Mouse (Mus musculus) retina, embryonic 14.5 days (tissue): ENCODE data around the gene Sgms1.
A peak's percentile ranks its signal among the peaks of the same experiment; 100 is the strongest.

ENCODE experiments used
- DNase-seq: peaks from one replicate; pipeline ENCODE4 v3.0.0-alpha.2; 2015; ENCODE audit warnings: low spot score

The Sgms1 gene

DNA sequence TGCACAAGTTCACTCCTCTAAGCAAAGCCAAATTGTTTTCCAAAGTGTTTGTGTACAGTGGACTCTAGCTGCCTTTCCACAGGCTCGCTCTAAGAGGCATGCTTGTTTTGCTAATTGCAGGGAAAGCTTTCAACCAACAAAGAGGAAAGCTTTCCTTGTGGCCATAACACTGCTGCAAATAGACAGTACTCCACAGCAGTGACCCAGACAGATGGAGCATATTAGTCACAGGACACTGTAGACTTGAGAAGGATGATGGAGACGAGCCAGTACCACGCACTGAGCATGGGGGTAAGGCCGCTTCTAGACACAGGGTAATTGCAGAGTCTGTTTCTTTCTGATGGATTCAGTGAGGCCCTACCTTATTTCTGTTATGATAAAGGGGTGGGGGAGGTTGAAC, 33.3 kb downstream of the Sgms1 start:
- DNase-seq: no peak

DNA sequence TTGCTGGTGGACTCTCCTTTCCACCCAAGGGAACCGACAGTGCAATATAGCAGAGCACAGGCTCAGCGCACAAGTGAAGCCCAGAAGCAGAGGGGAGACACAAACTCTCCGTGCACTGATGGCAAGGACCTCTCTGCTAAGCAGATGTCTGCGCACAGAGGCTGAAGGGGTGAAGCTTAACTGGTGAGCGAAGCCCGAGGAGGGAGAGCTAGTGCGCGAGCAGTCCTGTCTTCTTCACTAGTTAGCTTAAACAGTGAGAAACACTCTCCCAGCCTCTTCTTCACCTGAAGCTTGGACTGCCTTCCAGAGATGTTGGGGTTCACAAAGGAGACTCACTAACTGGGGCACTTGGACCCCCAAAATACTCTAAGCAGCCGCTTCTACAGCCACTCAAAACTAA, 36.1 kb downstream of the Sgms1 start:
- DNase-seq: no peak

DNA sequence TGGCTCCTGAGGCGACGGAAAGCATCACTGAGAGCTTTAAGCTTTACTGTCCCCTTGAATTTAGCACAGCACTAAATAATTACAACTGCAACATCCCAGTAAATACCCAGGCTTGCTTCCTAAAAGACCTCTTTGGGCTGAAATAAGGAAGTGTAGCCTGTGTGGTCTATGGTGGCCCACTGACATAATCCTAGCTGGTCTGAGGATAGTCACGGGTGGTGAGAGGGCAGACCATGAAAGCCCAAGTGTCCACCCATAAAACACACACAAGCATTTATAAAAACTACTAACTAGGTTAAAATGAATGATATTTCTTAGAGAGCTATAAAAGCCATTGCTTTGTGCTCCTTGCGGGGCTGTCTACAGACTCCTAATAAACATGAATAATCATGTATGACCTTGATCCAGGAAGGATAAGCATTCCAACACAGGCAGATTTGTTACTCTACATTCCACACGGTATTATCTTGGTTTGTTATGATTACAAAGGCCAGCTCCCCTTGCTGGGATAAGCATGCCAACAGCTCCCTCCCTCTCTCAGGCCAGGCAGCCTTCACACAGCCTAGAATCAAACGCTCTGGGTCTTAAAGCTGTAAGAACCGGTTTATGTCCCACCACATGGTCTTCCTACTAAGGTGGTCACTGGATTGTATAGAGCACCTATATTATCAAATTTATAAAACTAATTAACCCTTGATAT, 40.4 kb downstream of the Sgms1 start:
- peak; percentile 25 for DNase-seq

DNA sequence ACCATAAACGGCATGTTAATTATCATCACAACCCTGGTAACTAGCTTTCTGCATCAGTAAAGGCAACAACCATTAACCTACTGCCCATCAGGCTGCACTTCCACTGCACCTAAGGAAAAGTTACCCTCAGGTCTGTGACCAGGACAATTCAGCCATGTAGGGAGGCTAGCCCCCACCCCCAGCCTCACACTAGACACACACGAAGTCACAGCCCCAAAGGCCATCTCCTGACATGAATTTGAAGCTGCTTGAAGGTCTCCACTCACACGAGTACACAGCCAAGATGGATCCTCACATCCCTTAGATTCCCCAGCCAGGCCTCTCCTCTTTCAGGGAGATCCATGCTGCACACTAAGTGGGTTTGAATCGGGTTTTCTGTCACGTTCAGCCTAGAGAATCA, 42.0 kb downstream of the Sgms1 start:
- DNase-seq: no peak

DNA sequence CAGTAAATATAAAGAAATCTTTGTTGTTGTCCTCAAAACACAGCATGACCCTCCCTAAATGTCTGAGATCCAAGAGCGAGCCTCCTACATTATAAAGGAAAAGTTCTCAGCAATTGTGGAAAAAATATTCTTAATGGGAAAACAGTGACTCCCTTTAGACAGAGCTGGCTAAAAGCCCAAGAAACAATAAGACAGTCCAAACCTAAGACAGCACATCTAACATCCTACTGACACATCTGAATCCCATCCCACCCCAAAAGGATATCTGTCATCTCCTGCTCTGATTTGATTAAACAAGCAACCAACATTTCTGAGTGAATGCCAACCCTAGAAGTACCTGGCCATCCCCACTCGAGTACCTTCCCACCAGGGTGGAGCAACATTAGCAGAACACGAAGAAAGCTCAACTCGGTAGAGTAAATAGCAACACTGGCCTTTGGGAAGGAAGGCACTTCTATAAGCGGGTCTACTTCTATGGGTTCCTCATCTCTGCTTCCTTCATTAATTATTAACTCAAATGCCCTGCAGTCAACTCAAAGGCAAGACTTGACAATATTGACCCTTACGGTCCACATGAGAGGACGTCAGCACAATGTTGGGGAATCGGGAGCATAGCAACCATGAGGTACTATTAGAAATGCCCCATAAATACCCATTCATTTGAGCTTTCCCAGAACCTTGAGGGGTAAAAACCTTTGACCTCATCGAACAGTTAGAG, 42.7 kb downstream of the Sgms1 start:
- DNase-seq: no peak

DNA sequence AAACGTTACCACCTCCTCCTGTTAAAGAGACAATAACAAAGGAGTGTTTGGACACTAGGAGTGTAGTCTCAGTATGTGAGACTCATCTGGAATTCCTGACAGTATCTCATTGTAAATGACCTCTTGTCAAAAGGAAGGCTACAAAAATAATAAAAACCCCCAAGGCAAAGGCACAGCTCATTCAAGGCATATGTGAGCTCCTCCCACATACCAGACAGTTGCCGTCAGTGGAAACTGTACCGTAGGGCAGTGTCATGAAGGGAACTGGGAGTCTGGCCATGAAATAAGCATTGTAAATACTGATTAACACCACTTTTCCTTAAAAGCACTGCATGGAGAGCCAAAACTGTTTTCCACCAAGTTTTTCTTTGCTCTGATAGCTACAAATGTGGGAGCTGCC, 43.3 kb downstream of the Sgms1 start:
- DNase-seq: no peak

DNA sequence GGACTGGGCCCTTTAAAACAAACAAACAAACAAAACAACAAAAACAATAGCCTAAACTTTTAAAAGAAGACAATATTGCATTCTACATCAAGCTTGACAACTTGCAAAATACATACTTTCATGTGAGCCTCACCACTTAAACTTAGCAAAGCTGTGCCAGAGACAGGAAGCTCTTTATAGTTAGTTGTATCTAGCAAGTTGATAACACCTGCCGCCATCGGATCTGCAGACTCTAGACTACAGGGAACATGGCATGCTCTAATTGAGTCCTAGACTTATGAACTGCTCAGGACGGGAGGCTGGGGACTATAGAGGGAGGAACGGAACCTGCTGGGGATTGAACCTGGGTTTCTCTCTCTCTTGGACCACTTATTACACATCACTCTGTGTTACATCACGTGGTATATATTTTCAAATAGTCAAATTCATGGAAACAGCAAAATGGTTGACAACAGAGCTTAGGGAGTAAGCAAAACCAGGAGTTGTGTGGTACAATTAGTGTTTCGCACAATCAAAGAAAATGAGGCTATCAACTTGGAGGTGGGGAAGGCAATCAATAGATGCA, 44.3 kb downstream of the Sgms1 start:
- DNase-seq: no peak

DNA sequence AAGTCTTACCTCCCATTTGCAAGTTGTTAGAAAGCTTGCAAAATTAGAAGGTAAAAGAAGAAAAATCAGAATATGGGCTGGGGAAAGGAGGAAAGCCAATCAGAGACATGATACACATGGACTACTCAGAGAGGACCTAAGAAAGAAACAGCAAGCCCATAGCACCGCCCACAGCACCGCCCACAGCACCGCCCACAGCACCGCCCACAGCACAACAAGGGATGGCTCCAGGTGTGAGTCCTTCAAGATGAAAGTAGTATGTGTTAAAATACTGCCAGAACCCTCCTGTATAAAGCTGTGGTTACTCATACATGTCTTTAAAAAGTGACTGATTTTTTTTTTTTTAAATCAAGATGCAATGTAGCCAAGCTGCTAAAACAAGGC, 44.8 kb downstream of the Sgms1 start:
- no peak for DNase-seq

DNA sequence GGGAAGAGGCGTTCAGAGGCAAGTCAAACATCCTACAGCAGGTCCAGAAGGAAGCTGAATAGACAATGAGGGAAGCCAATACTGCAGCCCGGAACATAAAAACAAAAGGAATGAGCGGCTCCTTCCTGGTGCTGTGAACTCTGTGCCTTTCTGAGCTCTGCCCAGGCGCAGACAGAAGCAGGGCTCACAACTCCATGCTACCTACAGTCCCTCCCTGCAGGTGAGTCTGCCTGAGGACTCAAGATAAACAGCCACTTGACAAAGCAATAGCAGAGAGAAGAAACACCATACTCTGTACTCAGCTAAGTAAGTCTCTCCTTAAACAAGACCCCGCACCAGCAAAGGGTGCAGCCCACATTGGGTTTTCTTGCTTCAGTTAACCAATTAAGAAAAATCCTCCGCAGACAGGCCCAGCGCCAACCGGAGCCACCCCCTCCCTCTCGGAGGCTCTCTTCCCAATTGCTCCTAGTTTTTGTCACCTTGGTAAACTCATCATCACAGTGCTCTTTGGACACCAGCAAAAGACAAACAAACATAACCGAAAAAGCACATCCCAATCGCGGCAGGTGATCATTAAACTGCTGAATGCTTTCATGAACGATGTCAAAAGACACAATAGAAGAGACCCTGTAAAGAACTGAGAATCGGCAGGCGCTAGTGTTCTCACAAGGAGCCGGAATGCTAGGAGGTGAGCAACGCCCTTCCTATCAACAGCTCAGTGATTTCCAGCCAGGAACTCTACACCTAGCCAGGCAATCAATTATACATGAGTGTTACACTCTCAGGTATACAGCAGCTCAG, 45.4 kb downstream of the Sgms1 start:
- DNase-seq: peak; percentile 35

DNA sequence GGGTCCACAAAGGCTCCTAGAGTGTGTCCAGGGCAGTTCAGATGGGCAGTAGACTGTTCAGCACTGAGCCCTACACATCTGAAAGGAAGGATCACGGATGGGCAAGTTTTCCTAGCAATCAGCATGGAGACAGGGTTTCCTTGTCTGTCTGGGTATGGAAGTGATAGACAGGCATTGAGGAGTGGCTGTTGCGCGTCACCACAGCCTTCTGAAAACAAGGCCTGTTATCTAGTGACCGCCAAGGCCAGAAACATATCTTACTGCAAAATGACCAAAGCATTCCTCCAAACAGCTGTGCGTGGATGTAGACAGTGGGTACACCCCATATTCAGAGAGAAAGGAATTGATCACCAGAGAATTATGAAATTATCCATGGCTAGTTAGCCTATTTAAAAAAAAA, 47.1 kb downstream of the Sgms1 start:
- DNase-seq: no peak

DNA sequence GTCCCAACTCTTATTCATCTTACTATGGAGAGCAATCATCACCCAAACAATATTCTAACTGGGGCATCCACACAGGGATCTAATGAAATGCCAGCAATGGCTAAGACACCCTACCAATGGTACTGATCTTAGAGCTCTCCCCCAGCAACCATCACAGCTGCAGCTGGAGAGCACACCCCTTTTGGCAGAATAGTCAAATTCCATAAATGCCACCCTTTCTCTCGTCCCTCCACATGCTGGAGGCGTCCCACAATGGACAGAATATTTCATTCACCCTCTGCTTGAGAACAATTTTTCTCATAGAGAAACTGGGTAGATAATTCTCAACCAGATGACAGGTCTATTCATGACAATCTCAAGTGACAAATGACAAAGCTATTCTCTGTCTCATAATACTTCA, 48.4 kb downstream of the Sgms1 start:
- DNase-seq: no peak

DNA sequence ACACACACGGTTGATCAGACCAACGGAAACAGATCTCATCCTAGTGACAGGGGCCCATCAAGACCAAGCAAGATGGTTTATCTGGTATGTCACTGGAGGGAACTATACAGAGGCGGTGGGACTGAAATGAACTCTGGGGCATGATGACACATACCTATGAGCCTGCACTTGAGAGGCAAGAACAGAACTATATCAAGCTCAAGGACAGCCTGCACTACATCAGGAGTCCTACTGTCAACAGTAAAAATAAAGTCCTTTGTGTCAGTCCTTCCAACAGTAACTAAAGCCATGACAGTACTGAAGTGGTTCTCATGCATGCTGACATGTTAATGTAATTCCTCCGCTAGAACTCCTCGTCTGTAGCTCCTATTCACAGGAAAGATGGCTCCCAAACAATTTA, 49.3 kb downstream of the Sgms1 start:
- DNase-seq: no peak

DNA sequence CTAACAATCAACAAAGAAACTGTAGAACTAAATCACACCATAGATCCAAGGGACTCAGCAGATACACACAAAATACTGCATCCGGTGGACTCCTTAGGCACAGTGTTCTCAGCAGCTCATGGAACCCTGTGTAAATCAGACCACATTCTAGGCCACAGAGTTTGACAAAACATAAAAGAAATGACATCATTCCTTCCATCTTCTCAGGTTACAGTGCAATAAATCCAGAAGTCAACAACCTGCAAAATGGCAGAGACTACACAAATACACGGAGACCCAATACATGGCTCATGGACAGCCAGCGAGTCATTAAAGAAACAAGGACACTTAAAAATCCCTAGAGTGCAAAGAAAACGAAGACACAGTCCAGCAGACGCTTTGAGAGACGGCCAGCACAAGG, 51.8 kb downstream of the Sgms1 start:
- DNase-seq: no peak

DNA sequence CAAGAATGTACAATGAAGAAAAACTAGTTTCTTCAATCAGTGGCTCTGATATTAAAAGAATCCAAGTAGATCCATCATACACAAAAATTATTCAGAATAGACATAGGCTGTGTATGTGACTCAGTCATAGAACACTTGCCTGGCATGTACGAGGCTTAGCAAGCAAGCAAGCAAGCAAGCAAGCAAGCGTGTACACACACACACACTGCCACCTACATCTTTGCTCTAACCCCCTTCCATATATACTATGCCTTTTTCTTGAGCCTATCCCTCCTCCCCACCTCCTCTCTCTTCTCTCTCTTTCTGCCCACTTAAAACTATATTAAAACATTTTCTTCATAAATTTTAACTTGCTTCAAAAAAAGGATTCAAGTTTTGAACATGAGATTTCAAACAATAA, 54.8 kb downstream of the Sgms1 start:
- no peak for DNase-seq

DNA sequence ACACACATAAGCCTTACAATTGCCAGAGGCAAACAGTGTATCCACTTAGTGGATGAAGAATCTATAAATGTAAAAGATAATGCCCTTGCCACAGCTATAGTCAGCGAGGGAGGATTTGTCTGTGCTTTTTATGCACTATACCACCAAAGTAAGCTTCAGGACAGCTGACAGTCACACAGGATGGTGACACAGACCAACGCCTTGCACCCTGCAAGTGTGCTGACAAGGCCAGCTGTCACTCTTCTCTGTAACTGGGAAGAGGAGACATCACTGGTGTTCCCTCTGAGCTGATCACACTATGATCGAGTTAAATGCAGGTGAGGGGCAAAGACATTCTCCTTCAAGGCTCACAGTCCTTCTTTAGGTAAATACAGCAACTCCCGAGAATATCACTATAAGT, 56.0 kb downstream of the Sgms1 start:
- DNase-seq: no peak

DNA sequence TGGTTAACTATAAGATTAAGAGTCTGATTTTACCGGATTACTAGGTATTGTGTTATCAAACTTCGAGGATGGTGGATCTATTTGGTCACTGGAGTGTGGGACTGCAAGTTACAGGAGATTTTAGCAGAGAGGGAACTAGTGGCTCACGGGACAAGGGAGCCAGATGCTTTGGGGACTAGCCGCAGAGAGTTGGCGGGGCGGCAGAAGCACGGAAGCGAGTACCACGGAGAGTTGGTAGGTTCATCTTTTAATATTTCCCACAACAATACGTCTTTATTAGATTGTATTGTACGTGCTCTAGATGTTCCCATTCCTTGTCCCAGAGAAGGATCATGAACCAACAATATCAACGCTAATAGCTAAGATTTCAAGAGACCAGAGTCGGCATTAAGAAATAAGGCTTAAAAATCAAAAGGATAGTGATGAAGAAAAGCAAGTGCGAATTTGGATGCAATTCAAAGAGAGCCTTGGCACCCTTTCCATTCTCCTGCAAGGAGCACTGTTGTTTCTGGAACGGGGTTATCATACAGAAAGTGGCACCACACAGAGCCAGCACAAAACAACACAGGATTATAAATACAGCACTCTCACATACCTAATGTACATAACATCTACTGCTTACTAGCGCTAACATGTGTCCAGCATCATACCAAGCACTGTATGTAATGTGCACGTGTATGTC, 56.6 kb downstream of the Sgms1 start:
- no peak for DNase-seq

DNA sequence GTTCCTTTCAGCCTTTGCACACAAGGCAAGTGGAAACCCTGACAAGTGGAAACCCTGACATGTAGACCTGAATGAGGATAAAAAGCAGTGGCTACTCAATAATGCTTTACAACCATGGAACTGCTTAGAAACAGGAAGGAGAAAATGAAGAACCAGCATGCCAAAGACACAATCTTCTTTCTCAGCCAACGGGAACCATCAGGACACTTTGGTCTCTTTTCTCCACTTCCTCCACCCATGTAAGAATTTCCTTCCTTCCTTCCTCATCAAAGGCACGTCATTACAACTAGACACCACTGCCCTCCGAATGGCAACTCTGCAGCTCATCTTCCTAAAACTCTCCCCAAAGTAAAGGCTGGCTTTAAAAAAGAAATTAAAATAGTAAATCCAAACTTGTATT, 59.3 kb downstream of the Sgms1 start:
- DNase-seq: no peak

DNA sequence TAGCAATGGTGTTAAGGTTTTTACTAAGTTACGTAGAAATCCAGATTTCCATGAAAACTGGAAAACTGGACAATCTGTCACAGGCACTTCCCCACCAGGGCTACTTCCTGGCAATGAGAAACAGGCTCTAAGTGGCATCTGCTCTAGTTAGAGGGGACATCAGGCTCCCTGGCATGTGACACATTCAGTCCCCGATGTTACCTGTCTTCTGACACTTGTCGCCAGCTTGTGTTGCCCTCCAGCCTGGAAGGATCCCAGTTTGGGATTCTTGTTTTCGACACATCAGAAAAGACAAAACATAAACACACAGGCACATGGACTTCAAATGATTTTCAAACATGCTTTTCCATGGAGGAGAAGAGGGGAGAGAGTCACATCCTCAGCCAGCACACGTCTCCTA, 60.0 kb downstream of the Sgms1 start:
- no peak for DNase-seq

DNA sequence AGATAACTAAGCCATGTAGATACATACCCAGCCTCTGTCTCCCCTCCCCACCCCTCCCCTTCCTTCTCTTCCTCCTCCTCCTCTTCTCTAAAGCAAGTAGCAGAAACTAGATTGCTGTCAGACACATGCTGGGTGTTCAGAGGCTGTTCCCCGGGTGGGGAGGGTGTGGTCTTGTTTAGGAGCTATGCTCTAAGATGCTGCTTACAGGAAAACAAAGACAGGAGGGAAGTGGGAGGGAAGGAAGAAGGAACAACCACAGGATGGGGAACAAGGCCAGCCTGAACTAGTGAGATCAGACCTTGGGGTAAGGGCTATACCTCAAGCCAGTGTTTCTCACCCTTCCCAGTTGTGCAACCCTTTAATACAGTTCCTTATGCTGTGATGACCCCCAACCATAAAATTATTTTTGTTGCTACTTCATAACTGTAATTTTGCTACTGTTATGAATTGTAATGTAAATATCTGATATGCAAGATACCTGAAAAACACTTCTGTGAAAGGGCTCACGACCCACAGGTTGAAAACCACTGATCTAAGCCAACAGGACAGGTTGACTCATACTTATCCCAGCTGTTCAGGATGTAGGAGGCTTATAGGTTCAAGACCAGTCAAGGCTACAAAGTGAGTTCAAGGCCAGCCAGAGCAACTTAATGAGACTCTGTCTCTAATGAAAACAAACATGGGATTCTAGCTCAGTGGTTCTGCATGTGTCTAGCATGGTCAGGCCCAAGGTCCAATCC, 61.3 kb downstream of the Sgms1 start:
- no peak for DNase-seq

DNA sequence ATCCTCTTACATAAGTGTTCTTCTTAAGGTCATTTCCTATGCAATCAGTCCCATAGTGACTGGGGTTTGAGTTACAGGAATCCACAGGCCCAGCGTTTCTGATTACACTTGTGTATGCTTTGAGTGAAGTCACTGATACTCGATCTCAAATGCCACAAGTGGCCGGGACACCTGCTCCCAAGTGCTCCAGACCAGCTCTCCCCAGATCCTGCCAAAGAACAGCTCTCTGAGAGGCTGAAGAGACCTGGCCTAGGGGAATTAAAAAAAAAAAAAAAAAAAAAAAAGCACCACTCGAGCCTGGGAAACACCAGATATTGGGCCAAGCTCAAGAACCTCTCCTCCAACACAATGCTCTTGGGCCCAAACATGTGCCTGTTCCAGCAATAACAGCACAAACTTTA, 62.9 kb downstream of the Sgms1 start:
- no peak for DNase-seq

DNA sequence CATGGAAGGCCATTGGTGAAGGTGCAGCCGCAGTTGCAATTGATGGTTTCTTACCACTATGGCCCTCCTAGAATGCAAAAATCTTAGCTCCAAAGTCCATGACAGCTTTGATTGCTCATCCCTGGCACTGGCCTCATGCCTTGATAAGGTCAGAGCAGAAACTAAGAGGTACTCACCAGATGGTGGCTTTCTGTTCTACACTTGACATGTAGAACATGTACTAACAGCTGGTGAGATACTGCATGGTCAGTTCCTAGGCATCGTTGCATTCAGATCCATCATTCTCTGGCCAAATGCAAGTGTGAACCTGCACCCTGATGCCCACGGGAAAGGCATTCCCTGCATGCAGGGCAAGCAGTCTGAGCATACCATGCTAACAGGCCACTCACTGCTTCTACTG, 63.4 kb downstream of the Sgms1 start:
- no peak for DNase-seq
